Mouse (Mus musculus) spleen, adult 18-20 months (tissue): Measurements from ENCODE around the gene Rcc1l.

Experiments used
- DNase-seq, 2 experiments: peaks; one replicate each; pipeline ENCODE4 v3.0.0; 2022; ENCODE audit warnings: mixed read lengths in 2 of 2

The Rcc1l gene

DNA sequence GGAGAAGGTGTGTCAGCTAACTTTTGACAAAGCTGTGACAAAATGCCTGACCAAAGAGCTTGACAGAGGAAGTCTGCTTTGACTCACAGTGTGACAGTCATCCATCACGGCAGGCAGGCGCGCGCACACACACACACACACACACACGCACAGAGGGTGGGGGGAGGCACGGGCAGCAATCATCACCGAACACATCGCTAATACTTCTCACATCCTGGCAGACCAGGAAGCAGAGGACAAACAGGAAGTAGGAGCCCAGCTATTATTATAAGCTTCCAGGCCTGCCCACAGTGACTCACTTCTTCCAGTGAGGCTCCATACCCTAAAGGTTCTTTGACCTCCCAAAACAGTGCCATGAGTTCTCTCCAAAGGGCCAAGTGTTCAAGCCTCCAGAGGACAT, 70.7 kb downstream of the Rcc1l start:
- DNase-seq: no peak

GRCm38 (mm10) chr5:134102720-134103119, 73.9 kb downstream of the Rcc1l start:
- DNase-seq: no peak

DNA sequence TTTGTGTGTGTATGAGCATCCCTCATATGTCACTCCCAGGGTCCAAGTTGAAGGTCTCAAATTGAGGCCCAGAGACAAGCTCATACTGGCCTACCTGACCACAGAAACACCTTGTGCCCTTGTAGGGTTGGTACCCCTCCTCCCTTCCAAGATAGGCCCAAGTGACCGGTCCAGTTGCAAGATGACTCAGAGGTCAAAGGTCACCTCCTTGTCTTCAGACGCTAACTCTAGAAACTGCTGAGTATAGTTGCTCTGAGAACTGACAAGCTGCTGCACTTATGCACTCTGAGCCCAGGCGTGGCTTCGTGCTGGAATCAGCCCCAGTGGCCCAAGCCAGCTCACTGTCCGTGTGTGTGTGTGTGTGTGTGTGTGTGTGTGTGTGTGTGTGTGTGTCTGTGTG, 74.7 kb downstream of the Rcc1l start:
- DNase-seq: no peak

- no peak for DNase-seq
Measured at GRCm38 (mm10) chr5:134101322-134101721, 75.3 kb downstream of the Rcc1l start.

GRCm38 (mm10) chr5:134100232-134100771, 76.3 kb downstream of the Rcc1l start:
- no peak for DNase-seq

DNA sequence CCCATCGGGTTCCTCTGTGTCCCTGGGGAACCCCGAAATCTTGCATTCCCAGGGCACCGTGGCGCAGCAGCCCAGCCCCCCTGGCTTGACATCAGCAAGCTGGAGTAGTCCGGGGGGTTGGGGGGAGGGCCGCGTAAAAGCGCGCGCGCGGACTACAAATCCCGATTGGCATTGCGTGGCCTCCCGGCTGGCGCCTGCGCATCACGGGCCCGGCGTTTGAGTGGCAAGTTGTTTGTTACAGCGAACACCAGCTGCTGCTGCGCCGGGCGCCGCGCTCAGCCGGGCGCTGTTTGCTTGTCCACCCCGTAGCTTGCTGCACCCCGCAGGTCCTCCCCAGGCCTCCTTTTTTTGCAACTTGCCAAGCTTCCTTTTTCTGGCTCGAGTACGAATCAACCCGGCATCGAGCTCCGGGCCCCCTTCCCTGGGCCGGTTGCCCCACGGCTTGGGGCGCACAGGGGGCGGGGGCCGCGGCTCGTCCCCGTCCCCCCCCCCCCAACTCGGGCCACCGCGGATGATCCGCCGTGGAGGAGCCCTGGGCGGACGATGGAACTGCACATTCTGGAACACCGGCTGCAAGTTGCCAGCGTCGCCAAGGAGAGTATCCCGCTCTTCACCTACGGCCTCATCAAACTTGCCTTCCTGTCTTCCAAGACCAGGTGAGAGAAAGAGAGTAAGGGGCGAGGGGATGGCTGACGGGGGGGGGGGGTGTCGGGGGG, 76.9 kb downstream of the Rcc1l start, which contains the start of gene Castor2:
TSS of gene Castor2 (plus strand) at position 216 of the 716 bp plus-strand sequence.
- peak; percentile 82 to 84 for DNase-seq

GRCm38 (mm10) chr5:134098976-134099375, 77.6 kb downstream of the Rcc1l start:
- peak in 1 of 2 experiments; percentile 18 for DNase-seq

DNA sequence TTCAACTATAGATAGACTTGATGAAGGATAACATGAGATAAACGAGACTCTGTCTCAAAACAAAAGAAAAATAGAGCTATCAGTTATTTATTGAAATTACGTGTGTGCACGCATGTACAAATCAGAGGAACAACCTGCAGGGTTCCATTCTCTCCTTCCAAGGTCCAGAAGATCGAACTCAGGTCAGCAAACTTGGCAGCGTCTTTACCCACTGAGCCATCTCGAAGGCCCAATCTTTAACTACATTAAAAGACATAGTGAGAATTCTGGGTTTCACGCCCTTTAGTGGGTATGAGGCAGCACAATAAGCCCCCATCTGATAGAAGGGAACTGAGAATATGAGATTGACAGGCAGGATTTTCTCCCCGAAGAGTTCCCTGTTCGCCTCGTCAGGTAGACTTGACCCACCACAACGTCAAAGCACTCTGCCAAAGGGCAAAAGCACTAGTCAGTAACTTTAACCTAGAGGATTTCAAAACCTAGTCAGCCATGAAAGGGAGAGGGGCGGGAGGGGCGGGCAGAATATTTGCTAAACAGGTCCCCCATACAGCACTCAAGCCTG, 78.2 kb downstream of the Rcc1l start:
- no peak for DNase-seq
